Mouse (Mus musculus) liver, adult 2 months (tissue): ENCODE results near the gene Mylip. TPM values are rescaled to one million over a fixed set of nuclear protein-coding genes. Genes with fewer than 3 reads are reported as not detected.

Experiments used
- DNase-seq: peaks from one replicate; pipeline ENCODE4 v3.0.0-alpha.2; 2011; ENCODE audit warnings: low read depth, low spot score; ENCODE audit errors: extremely low read depth
- H3K27ac ChIP-seq: fragments of 200-500 bp; replicated peaks from 2 replicates; pipeline ENCODE4 v1.5.1; 2012; ENCODE audit warnings: low read depth, mild to moderate bottlenecking, control low read depth, inconsistent platforms, low read length; ENCODE audit not compliant: insufficient read depth
- H3K27me3 ChIP-seq: fragments of 200-500 bp; 2 replicates; pipeline ENCODE4 v1.6.1; 2012; ENCODE audit warnings: mild to moderate bottlenecking, moderate library complexity, low read length, inconsistent platforms; ENCODE audit not compliant: control insufficient read depth, insufficient read depth
- H3K36me3 ChIP-seq: fragments of 200-500 bp; 2 replicates; pipeline ENCODE4 v1.6.1; 2012; ENCODE audit warnings: low read length, inconsistent platforms; ENCODE audit not compliant: control insufficient read depth, insufficient read depth
- H3K4me1 ChIP-seq: fragments of 200-500 bp; 2 replicates; pipeline ENCODE4 v1.6.1; 2011; ENCODE audit warnings: low read length; ENCODE audit not compliant: control insufficient read depth, insufficient read depth
- H3K4me3 ChIP-seq: fragments of 200-500 bp; 2 replicates; pipeline ENCODE4 v1.5.1; 2011; ENCODE audit warnings: low read depth, mild to moderate bottlenecking, control low read depth, low read length, moderate library complexity; ENCODE audit not compliant: insufficient read depth
- H3K79me2 ChIP-seq: fragments of 200-500 bp; 2 replicates; pipeline ENCODE4 v1.6.1; 2012; ENCODE audit warnings: inconsistent platforms, mild to moderate bottlenecking, low read length, moderate library complexity; ENCODE audit not compliant: control insufficient read depth, insufficient read depth
- H3K9ac ChIP-seq: fragments of 200-500 bp; 2 replicates; pipeline ENCODE4 v1.6.1; 2012; ENCODE audit warnings: low read depth, mild to moderate bottlenecking, control low read depth, inconsistent platforms, low read length
- CTCF ChIP-seq: fragments of 200-500 bp; IDR thresholded peaks from 2 replicates; pipeline ENCODE4 v1.5.1; 2011; ENCODE audit warnings: low read depth, low read length, control low read depth
- POLR2A ChIP-seq: fragments of 200-500 bp; IDR thresholded peaks from 2 replicates; pipeline ENCODE4 v1.6.1; 2011; ENCODE audit warnings: low read length, control low read depth; ENCODE audit not compliant: insufficient read depth; ENCODE audit errors: extremely low read depth
- WGBS: fragments of 180-500 bp; shearing (Covaris S2); methylation state at CpG from one replicate; pipeline ENCODE4 v1.1.7; 2018; 5-methylcytosine and 5-hydroxymethylcytosine counted together
- polyA plus RNA-seq: library from polyadenylated mRNA; depleted of rRNA; stranded (reverse); fragments of >200 nt; gene quantifications from 2 replicates; pipeline ENCODE4 v1.2.3, GENCODE M21; 2012; rRNA removed
- total RNA-seq: library from RNA; depleted of rRNA; stranded (reverse); fragments of >200 nt; gene quantifications from 2 replicates; pipeline ENCODE4 v1.2.3, GENCODE M21; 2014; rRNA removed

The Mylip gene
- total RNA-seq (9.5 and 9.6 TPM in 2 replicates), polyA plus RNA-seq (2.9 and 4.8 TPM in 2 replicates)

DNA sequence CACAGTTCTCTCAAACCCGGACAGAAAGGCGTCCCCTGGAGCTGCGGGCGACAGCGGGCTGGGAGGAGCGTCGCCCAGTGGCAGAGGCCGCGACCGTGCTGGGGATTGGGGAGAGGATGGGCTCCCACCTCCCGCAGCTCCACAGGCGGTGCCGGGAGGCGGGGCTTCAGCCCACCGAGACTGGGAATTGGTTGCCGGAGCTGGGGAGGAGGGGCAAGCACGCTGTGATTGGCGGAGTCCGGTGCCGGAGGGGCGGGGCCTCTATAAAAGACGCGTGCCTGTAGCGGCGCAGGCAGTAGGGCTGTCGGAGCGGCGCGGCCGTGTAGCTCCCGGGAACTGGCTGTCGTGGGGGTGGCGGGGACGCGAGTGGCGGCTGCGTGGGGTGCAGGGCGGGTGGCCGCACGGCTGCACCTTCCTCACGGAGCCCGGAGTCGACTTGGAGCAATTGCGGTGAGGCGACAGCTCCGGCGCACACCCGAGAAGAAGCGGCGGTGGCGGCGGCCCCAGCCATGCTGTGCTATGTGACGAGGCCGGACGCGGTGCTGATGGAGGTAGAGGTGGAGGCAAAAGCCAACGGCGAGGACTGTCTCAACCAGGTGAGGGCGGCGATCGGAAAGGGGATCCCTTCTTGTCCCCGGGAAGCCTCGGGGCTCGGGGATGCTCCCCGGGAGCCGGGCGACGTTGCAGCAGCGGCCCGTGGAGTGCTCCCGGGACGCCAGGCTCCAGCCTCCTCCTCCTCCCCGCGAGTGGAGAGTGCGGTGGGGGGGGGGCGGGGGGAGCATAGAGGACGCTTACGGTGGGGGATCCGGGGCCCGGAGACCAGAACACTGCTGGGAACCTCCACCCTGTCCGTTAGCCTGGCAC, at the start of gene Mylip:
Mylip (plus strand) TSS at position 295 of the 864 bp plus-strand sequence.
- TF ChIP-seq POLR2A (peak; percentile 96), CTCF (peak; percentile 25; the same call in 1 of the 2 replicates)

GRCm38 (mm10) chr13:45341991-45342390, 47.6 kb upstream of the Mylip start:
- Histone ChIP-seq H3K4me3 (no peak overlapping the region), H3K4me1 (no peaks in the 10 kb centered on the region), H3K79me2 (no peaks in the 10 kb centered on the region), H3K27ac (no peak overlapping the region), H3K27me3 (no peaks in the 10 kb centered on the region), H3K9ac (no peak overlapping the region), H3K36me3 (no peaks in the 10 kb centered on the region)
- no peak for DNase-seq
- TF ChIP-seq CTCF (no peak), POLR2A (no peak)

More for the DNA sequence above, at the start of gene Mylip:
- Histone ChIP-seq H3K27ac (peak within 1 kb of the TSS; percentile 64), H3K79me2 (peaks cover 4% of the 10 kb centered on the region; the same call in 1 of the 2 replicates), H3K4me1 (peaks cover 2% of the 10 kb centered on the region; the same call in 1 of the 2 replicates), H3K9ac (peak within 1 kb of the TSS; percentile 97), H3K36me3 (peaks cover 5% of the 10 kb centered on the region), H3K27me3 (peaks cover 20% of the 10 kb centered on the region), H3K4me3 (peak within 1 kb of the TSS; percentile 98)
- DNase-seq, result peak; percentile 22
- WGBS, result 2% methylated on average over 76 of the region's 81 CpGs

DNA sequence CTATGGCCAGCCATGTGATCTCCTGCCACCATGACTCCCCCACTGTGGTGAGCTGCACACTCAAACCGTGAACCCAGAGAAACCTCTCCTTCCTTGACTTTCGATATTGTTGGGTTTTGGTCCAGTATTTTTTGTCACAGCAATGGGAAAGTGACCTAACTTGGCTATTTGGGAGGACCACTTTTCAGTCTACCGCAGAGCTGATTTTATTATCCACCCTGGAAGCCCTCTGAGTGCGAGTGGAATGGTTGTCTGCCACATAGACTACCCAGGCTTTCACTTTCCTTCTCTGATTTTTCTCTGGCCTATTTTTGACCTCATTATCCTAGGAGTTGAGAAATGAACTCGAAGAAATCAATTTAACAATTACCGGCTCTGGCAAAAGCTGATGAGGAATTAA, 46.0 kb upstream of the Mylip start:
- no peaks in the 10 kb centered on the region for H3K4me1 ChIP-seq
- no peak for TF ChIP-seq CTCF
- TF ChIP-seq POLR2A, result no peak
- no peak overlapping the region for H3K4me3 ChIP-seq
- no peak overlapping the region for H3K27ac ChIP-seq
- WGBS, result 91% methylated on average over 6 of the region's 6 CpGs
- no peaks in the 10 kb centered on the region for H3K36me3 ChIP-seq
- H3K9ac ChIP-seq, result no peak overlapping the region
- no peak for DNase-seq
- no peaks in the 10 kb centered on the region for H3K79me2 ChIP-seq
- H3K27me3 ChIP-seq, result 0 out of 2 replicates have a peak, but pooled peaks cover 2% of the 10 kb centered on the region

- Histone ChIP-seq H3K36me3 (no peaks in the 10 kb centered on the region), H3K9ac (no peak overlapping the region), H3K27ac (no peak overlapping the region), H3K27me3 (0 out of 2 replicates have a peak, but pooled peaks cover 2% of the 10 kb centered on the region), H3K4me1 (no peaks in the 10 kb centered on the region), H3K79me2 (no peaks in the 10 kb centered on the region), H3K4me3 (no peak overlapping the region)
- no peak for DNase-seq
- TF ChIP-seq POLR2A (no peak), CTCF (no peak)
- WGBS, result 78% methylated on average over 4 of the region's 4 CpGs
These were observed 45.6 kb upstream of the Mylip start for GRCm38 (mm10) chr13:45343966-45344365.

- 38% methylated on average over 14 of the region's 14 CpGs for WGBS
- 0 out of 2 replicates have a peak, but pooled peaks cover 2% of the 10 kb centered on the region for H3K27me3 ChIP-seq
- no peaks in the 10 kb centered on the region for H3K4me1 ChIP-seq
- H3K79me2 ChIP-seq, result no peaks in the 10 kb centered on the region
- H3K27ac ChIP-seq, result no peak overlapping the region
- H3K9ac ChIP-seq, result no peak overlapping the region
- no peaks in the 10 kb centered on the region for H3K36me3 ChIP-seq
- no peak overlapping the region for H3K4me3 ChIP-seq
- DNase-seq, result no peak
- TF ChIP-seq POLR2A, result no peak
- TF ChIP-seq CTCF, result no peak
These were observed 43.9 kb upstream of the Mylip start for GRCm38 (mm10) chr13:45345471-45346159.

GRCm38 (mm10) chr13:45351483-45351882, 38.1 kb upstream of the Mylip start:
- Histone ChIP-seq H3K79me2 (no peaks in the 10 kb centered on the region), H3K27me3 (0 out of 2 replicates have a peak, but pooled peaks cover 4% of the 10 kb centered on the region), H3K4me1 (no peaks in the 10 kb centered on the region), H3K27ac (no peak overlapping the region), H3K36me3 (no peaks in the 10 kb centered on the region), H3K9ac (no peak overlapping the region), H3K4me3 (no peak overlapping the region)
- no peak for TF ChIP-seq CTCF
- TF ChIP-seq POLR2A, result no peak
- WGBS, result 75% methylated on average over 5 of the region's 5 CpGs
- no peak for DNase-seq
